9 mouse cellular contexts compared by ENCODE assay signal in the genomic region with DNA sequence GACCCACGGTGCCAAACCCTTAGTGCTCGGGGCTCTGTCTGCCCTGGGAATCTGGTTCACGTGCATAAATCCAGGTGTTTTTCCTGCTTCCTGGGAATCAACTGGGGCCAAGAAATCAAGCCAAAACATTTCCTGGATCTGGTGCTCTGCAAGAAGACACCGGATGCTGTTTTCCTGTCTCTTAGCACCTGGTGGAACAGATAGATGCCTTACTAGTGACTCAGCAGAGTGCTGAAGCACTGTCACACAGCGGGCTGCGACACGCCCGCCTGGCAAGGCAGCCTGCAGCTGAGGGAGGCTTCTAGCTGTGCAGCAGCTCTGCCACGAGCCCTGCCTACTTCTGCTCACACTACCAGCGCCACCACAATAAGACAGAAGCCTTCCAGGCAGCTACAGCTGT. TPM values are rescaled to one million over a fixed set of nuclear protein-coding genes. Genes with fewer than 3 reads are reported as not detected.
DNase-seq lines count a peak whose midpoint lies in the region; ATAC-seq and TF ChIP-seq lines count a peak whose summit lies in the region.
"Had no signal": no experiment of that assay in that cellular context is flagged by ENCODE, and none has a peak within 500 bp of the region (broad histone marks: within the 10 kb centered on the region; RNA-seq: fewer than 3 reads in every experiment).

No protein-coding gene starts in this region.

- H3K27ac ChIP-seq in heart, embryonic 16.5 days (ENCODE audit: low read length), result no peak overlapping the region
- H3K27ac ChIP-seq in ES-E14 (ENCODE audit: insufficient read depth, low read depth, low read length, poor library complexity, severe bottlenecking), result no peak overlapping the region
- no peak overlapping the region for H3K27ac ChIP-seq in liver, embryonic 11.5 days (ENCODE audit: low read depth, low read length)
- H3K27ac ChIP-seq: hindbrain, embryonic 15.5 days had no signal

- no peak overlapping the region for H3K9ac ChIP-seq in heart, embryonic 16.5 days (ENCODE audit: low read length)
- no peak overlapping the region for H3K9ac ChIP-seq in ES-E14 (ENCODE audit: insufficient read depth, low read depth, low read length, poor library complexity, severe bottlenecking)
- H3K9ac ChIP-seq in liver, embryonic 11.5 days (ENCODE audit: low read depth, low read length), result no peak overlapping the region
- H3K9ac ChIP-seq: hindbrain, embryonic 15.5 days had no signal

- no peak overlapping the region for H3K4me2 ChIP-seq in heart, embryonic 16.5 days (ENCODE audit: low read depth, low read length)
- H3K4me2 ChIP-seq in liver, embryonic 11.5 days, result no peak overlapping the region
- H3K4me2 ChIP-seq: hindbrain, embryonic 15.5 days had no signal

- intact Hi-C loops in heart, postnatal 36 days (cut with DNase I), result no loop called here
- intact Hi-C loops in heart, postnatal 14 days (cut with DNase I), result no loop called here

- in situ Hi-C loops in ES-E14 (cut with MboI; ENCODE audit: low sequenced_read_pairs in 2 of 2, unreplicated experiment in 2 of 2), result no loop called here

- H3K4me1 ChIP-seq in heart, embryonic 16.5 days (ENCODE audit: control insufficient read depth, insufficient read depth, low read length), result no peaks in the 10 kb centered on the region
- peaks cover 0 to 6% of the 10 kb centered on the region in 2 experiments; a peak in 1 of 4 replicates for H3K4me1 ChIP-seq in ES-E14 (ENCODE audit: control insufficient read depth in 2 of 2, insufficient read depth in 2 of 2, low read length in 2 of 2, poor library complexity in 1 of 2)
- no peaks in the 10 kb centered on the region for H3K4me1 ChIP-seq in liver, embryonic 11.5 days (replicated peaks; ENCODE audit: control insufficient read depth, insufficient read depth, low read length)
- H3K4me1 ChIP-seq: hindbrain, embryonic 15.5 days had no signal

- peak; percentile 55 for ATAC-seq in heart, embryonic 16.5 days (replicated peaks; ENCODE audit: extremely low read depth, insufficient read depth, low FRiP score)
- peak; percentile 54; the same call in 1 of the 2 replicates for ATAC-seq in liver, embryonic 11.5 days (replicated peaks; ENCODE audit: low FRiP score)

- 68% methylated on average over 10 of the region's 10 CpGs for WGBS in heart, embryonic 16.5 days
- WGBS in liver, embryonic 11.5 days, result 60% methylated on average over 10 of the region's 10 CpGs

- H3K36me3 ChIP-seq in heart, embryonic 16.5 days (ENCODE audit: control insufficient read depth, insufficient read depth), result peaks cover 63% of the 10 kb centered on the region
- H3K36me3 ChIP-seq in ES-E14 (ENCODE audit: control insufficient read depth, insufficient read depth, low read length, poor library complexity, severe bottlenecking), result peaks cover 2% of the 10 kb centered on the region; the same call in 1 of the 2 replicates
- H3K36me3 ChIP-seq in liver, embryonic 11.5 days (ENCODE audit: control insufficient read depth, insufficient read depth, low read length), result peaks cover 10% of the 10 kb centered on the region; the same call in 1 of the 2 replicates

- H3K4me3 ChIP-seq in heart, embryonic 16.5 days (ENCODE audit: low read length), result no peak overlapping the region
- H3K4me3 ChIP-seq in ES-E14 (ENCODE audit: insufficient read depth in 1 of 2, low read depth in 1 of 2, low read length in 2 of 2, poor library complexity in 1 of 2, severe bottlenecking in 1 of 2), result no peak overlapping the region
- H3K4me3 ChIP-seq in liver, embryonic 11.5 days (ENCODE audit: low read depth, low read length), result no peak overlapping the region
- H3K4me3 ChIP-seq: hindbrain, embryonic 15.5 days had no signal

- H3K9me3 ChIP-seq in heart, embryonic 16.5 days (replicated peaks; ENCODE audit: control insufficient read depth, low read length), result no peaks in the 10 kb centered on the region
- H3K9me3 ChIP-seq in ES-E14 (ENCODE audit: control insufficient read depth, insufficient read depth, low read depth, low read length), result no peaks in the 10 kb centered on the region
- no peaks in the 10 kb centered on the region for H3K9me3 ChIP-seq in liver, embryonic 11.5 days (ENCODE audit: control insufficient read depth, low read length)
- H3K9me3 ChIP-seq: hindbrain, embryonic 15.5 days had no signal

- no peak for DNase-seq in heart, postnatal 36 days
- DNase-seq in ES-E14 (ENCODE audit: low read depth, low spot score), result no peak
- DNase-seq in gonadal fat pad, adult 2 months (ENCODE audit: low read depth), result peak; percentile 72
- no peak for DNase-seq in liver, embryonic 11.5 days (ENCODE audit: low spot score)
- DNase-seq in spleen, adult 18-20 months, result no peak
- no peak for DNase-seq in heart, postnatal 14 days
- no peak for DNase-seq in lung, postnatal 36 days

- no peaks in the 10 kb centered on the region for H3K27me3 ChIP-seq in heart, embryonic 16.5 days (ENCODE audit: control insufficient read depth, insufficient read depth, low read length)
- no peaks in the 10 kb centered on the region for H3K27me3 ChIP-seq in liver, embryonic 11.5 days (replicated peaks; ENCODE audit: control insufficient read depth, insufficient read depth, low read length)
- H3K27me3 ChIP-seq: hindbrain, embryonic 15.5 days had no signal

TF ChIP-seq in ES-E14, 5 proteins besides CTCF, POLR2A, EP300 and RAD21:
- TF ChIP-seq MAFK (IDR thresholded peaks at IDR 0.05; ENCODE audit: insufficient read depth, low read depth, low read length) (peak; percentile 66; the same call in 1 of the 2 replicates), ZNF384 (IDR thresholded peaks at IDR 0.05; ENCODE audit: low read depth, low read length) (no peak)
TF ChIP-seq in ES-E14: peak in this region for 1.

RNA-seq across cellular contexts. Expression of a gene that starts 59.0 kb away (rescaled TPM):
- polyA plus RNA-seq in heart, embryonic 16.5 days (2015; fragmentation: Nextera tagmentation; extraction: Ambion mirVana), result 108 and 116 TPM in 2 replicates
- 10 to 100 TPM; 68.5 to 72.9 TPM for total RNA-seq in heart, postnatal 36 days (2021)
- total RNA-seq in ES-E14 (2012; rRNA removed), result 69.9 and 112 TPM in 2 replicates
- polyA plus RNA-seq in gonadal fat pad, adult 2 months (2012; rRNA removed), result 19.1 and 19.2 TPM in 2 replicates
- polyA plus RNA-seq in liver, embryonic 11.5 days (2014; fragmentation: Nextera tagmentation; extraction: Ambion mirVana), result 145 and 147 TPM in 2 replicates
- 10 to 100 TPM; 67.3 to 69.4 TPM for total RNA-seq in heart, postnatal 14 days (2021)

RNA-seq across cellular contexts. Expression of a gene that starts 59.1 kb away (rescaled TPM):
- polyA plus RNA-seq in heart, embryonic 16.5 days (2015; fragmentation: Nextera tagmentation; extraction: Ambion mirVana), result 0.12 TPM in 1 of 2 replicates, not detected in the other
- total RNA-seq in heart, postnatal 36 days (2021), result not detected
- 0.13 and 0.16 TPM in 2 replicates for total RNA-seq in ES-E14 (2012; rRNA removed)
- 0.49 and 0.55 TPM in 2 replicates for polyA plus RNA-seq in gonadal fat pad, adult 2 months (2012; rRNA removed)
- 0.18 and 0.26 TPM in 2 replicates for polyA plus RNA-seq in liver, embryonic 11.5 days (2014; fragmentation: Nextera tagmentation; extraction: Ambion mirVana)
- not detected for total RNA-seq in heart, postnatal 14 days (2021)
